ENCODE assay signal across 8 mouse cellular contexts in the genomic region with DNA sequence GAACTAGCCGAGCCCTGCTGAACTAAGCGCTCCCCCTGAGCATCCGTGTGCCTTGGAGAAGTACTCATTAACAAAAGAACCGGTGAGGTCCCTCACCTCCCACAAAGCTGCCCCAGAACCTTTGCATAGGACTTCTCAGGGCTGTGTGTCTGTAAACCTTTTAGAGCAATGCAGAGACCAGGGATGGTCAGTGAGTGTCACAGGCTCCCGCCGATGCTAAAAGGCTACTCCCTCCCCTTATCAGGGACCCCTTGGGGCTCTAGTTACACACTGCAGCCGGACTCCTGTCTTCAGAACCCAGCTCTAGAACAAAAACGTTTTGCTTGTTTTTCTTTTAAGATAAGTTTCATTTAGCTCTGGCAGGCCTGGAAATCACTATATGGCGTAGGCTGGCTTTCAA. TPM values are rescaled to one million over a fixed set of nuclear protein-coding genes. Genes with fewer than 3 reads are reported as not detected.
A peak's percentile ranks its signal among the peaks of the same experiment; 100 is the strongest.
DNase-seq lines count a peak whose midpoint lies in the region; ATAC-seq and TF ChIP-seq lines count a peak whose summit lies in the region.

No protein-coding gene starts in this region.

- H3K27ac ChIP-seq in kidney, embryonic 14.5 days (ENCODE audit: low read depth, low read length), result no peak overlapping the region
- H3K27ac ChIP-seq in embryonic facial prominence, embryonic 11.5 days (replicated peaks; ENCODE audit: low read depth, low read length), result no peak overlapping the region
- no peak overlapping the region for H3K27ac ChIP-seq in intestine, postnatal 0 days (ENCODE audit: low read depth, low read length)

- WGBS in kidney, embryonic 14.5 days, result 15% methylated on average over 9 of the region's 9 CpGs
- 17% methylated on average over 9 of the region's 9 CpGs for WGBS in embryonic facial prominence, embryonic 11.5 days
- 18% methylated on average over 9 of the region's 9 CpGs for WGBS in intestine, postnatal 0 days

- ATAC-seq in kidney, embryonic 14.5 days (ENCODE audit: low FRiP score, low TSS enrichment), result peak; percentile 46; the same call in 1 of the 2 replicates
- ATAC-seq in embryonic facial prominence, embryonic 11.5 days (replicated peaks; ENCODE audit: insufficient number of reproducible peaks, low FRiP score, low TSS enrichment, low read depth), result peak; percentile 30
- ATAC-seq in intestine, postnatal 0 days, result no peak; the same call in 1 of the 2 replicates
- peak; percentile 8; the same call in 1 of the 2 replicates for ATAC-seq in monocyte, adult 5-6 weeks (replicated peaks; ENCODE audit: insufficient number of reproducible peaks, low FRiP score, low TSS enrichment, poor library complexity, severe bottlenecking)

- H3K4me3 ChIP-seq in kidney, embryonic 14.5 days (ENCODE audit: low read length), result peak overlapping the region; percentile 22; the same call in 1 of the 2 replicates
- peak overlapping the region; percentile 76 for H3K4me3 ChIP-seq in embryonic facial prominence, embryonic 11.5 days (ENCODE audit: low read depth, low read length)
- peak overlapping the region; percentile 85; the same call in 1 of the 2 replicates for H3K4me3 ChIP-seq in intestine, postnatal 0 days (ENCODE audit: low read depth, low read length)

- H3K9ac ChIP-seq in kidney, embryonic 14.5 days (ENCODE audit: low read depth, low read length), result peak overlapping the region; percentile 12; the same call in 1 of the 2 replicates
- peak overlapping the region; percentile 58 for H3K9ac ChIP-seq in embryonic facial prominence, embryonic 11.5 days (replicated peaks; ENCODE audit: low read length)
- H3K9ac ChIP-seq in intestine, postnatal 0 days (ENCODE audit: low read depth, low read length), result no peak overlapping the region

- H3K27me3 ChIP-seq in kidney, embryonic 14.5 days (ENCODE audit: control insufficient read depth, insufficient read depth, low read length), result no peaks in the 10 kb centered on the region
- H3K27me3 ChIP-seq in embryonic facial prominence, embryonic 11.5 days (ENCODE audit: control insufficient read depth, insufficient read depth, low read length), result no peaks in the 10 kb centered on the region
- no peaks in the 10 kb centered on the region for H3K27me3 ChIP-seq in intestine, postnatal 0 days (replicated peaks; ENCODE audit: control insufficient read depth, insufficient read depth, low read length)

- no peak for TF ChIP-seq CTCF in intestine, postnatal 0 days (IDR thresholded peaks at IDR 0.05; ENCODE audit: low read depth)

- peaks cover 5% of the 10 kb centered on the region; the same call in 1 of the 2 replicates for H3K4me1 ChIP-seq in kidney, embryonic 14.5 days (ENCODE audit: control insufficient read depth, insufficient read depth, low read length)
- H3K4me1 ChIP-seq in embryonic facial prominence, embryonic 11.5 days (ENCODE audit: control insufficient read depth, insufficient read depth, low read length), result no peaks in the 10 kb centered on the region; the same call in 1 of the 2 replicates
- H3K4me1 ChIP-seq in intestine, postnatal 0 days (replicated peaks; ENCODE audit: control insufficient read depth, insufficient read depth, low read length), result no peaks in the 10 kb centered on the region

- DNase-seq in kidney, postnatal 36 days, result no peak
- DNase-seq in embryonic facial prominence, embryonic 11.5 days (ENCODE audit: low spot score), result peak; percentile 6
- no peak for DNase-seq in ovary, adult 18-20 months (ENCODE audit: low spot score)
- no peak for DNase-seq in thymus, postnatal 0 days (ENCODE audit: low spot score)
- no peak for DNase-seq in cerebellum, adult 11 months

- H3K36me3 ChIP-seq in kidney, embryonic 14.5 days (ENCODE audit: control insufficient read depth, insufficient read depth, low read length), result peaks cover 31% of the 10 kb centered on the region
- peaks cover 3% of the 10 kb centered on the region for H3K36me3 ChIP-seq in embryonic facial prominence, embryonic 11.5 days (replicated peaks; ENCODE audit: control insufficient read depth, insufficient read depth, low read depth, low read length)
- H3K36me3 ChIP-seq in intestine, postnatal 0 days (ENCODE audit: control insufficient read depth, insufficient read depth), result peaks cover 24% of the 10 kb centered on the region

- no peaks in the 10 kb centered on the region for H3K9me3 ChIP-seq in kidney, embryonic 14.5 days (ENCODE audit: control insufficient read depth, low read length)
- no peaks in the 10 kb centered on the region for H3K9me3 ChIP-seq in embryonic facial prominence, embryonic 11.5 days (replicated peaks; ENCODE audit: control insufficient read depth, low read length)
- H3K9me3 ChIP-seq in intestine, postnatal 0 days (ENCODE audit: control insufficient read depth), result no peaks in the 10 kb centered on the region

- H3K4me2 ChIP-seq in kidney, embryonic 14.5 days (replicated peaks; ENCODE audit: low read depth, low read length), result peak overlapping the region; percentile 33
- peak overlapping the region; percentile 43 for H3K4me2 ChIP-seq in embryonic facial prominence, embryonic 11.5 days (ENCODE audit: low read depth, low read length)
- peak overlapping the region; percentile 72 for H3K4me2 ChIP-seq in intestine, postnatal 0 days (replicated peaks; ENCODE audit: low read depth)

RNA-seq across cellular contexts. Expression of a gene that starts 0.5 kb away (rescaled TPM):
- polyA plus RNA-seq in kidney, embryonic 14.5 days (2014; fragmentation: Nextera tagmentation; extraction: Ambion mirVana), result 214 and 223 TPM in 2 replicates
- 190 and 205 TPM in 2 replicates for polyA plus RNA-seq in embryonic facial prominence, embryonic 11.5 days (2014; fragmentation: Nextera tagmentation; extraction: Ambion mirVana)
- polyA plus RNA-seq in intestine, postnatal 0 days (2015; fragmentation: Nextera tagmentation; extraction: Ambion mirVana), result 244 and 255 TPM in 2 replicates
- total RNA-seq in monocyte, adult 5-6 weeks (2017), result 74.5 to 108 TPM (median 103 TPM) in 3 replicates
- polyA plus RNA-seq in thymus, postnatal 0 days (2015; fragmentation: Nextera tagmentation; extraction: Ambion mirVana), result 191 and 194 TPM in 2 replicates

RNA-seq across cellular contexts. Expression of a gene that starts 10.0 kb away (rescaled TPM):
- 4.5 and 5.8 TPM in 2 replicates for polyA plus RNA-seq in kidney, embryonic 14.5 days (2014; fragmentation: Nextera tagmentation; extraction: Ambion mirVana)
- 2.2 TPM in 2 replicates for polyA plus RNA-seq in embryonic facial prominence, embryonic 11.5 days (2014; fragmentation: Nextera tagmentation; extraction: Ambion mirVana)
- polyA plus RNA-seq in intestine, postnatal 0 days (2015; fragmentation: Nextera tagmentation; extraction: Ambion mirVana), result 0.64 and 0.89 TPM in 2 replicates
- 3.1 TPM in 2 of 3 replicates, not detected in the other for total RNA-seq in monocyte, adult 5-6 weeks (2017)
- 1.3 and 1.6 TPM in 2 replicates for polyA plus RNA-seq in thymus, postnatal 0 days (2015; fragmentation: Nextera tagmentation; extraction: Ambion mirVana)

RNA-seq across cellular contexts. Expression of a gene that starts 12.6 kb away (rescaled TPM):
- 2.5 and 2.7 TPM in 2 replicates for polyA plus RNA-seq in kidney, embryonic 14.5 days (2014; fragmentation: Nextera tagmentation; extraction: Ambion mirVana)
- 1.3 and 1.4 TPM in 2 replicates for polyA plus RNA-seq in embryonic facial prominence, embryonic 11.5 days (2014; fragmentation: Nextera tagmentation; extraction: Ambion mirVana)
- polyA plus RNA-seq in intestine, postnatal 0 days (2015; fragmentation: Nextera tagmentation; extraction: Ambion mirVana), result 0.42 and 0.44 TPM in 2 replicates
- total RNA-seq in monocyte, adult 5-6 weeks (2017), result 0.57 to 1.7 TPM (median 1.2 TPM) in 3 replicates
- polyA plus RNA-seq in thymus, postnatal 0 days (2015; fragmentation: Nextera tagmentation; extraction: Ambion mirVana), result 0.98 and 1.6 TPM in 2 replicates

RNA-seq across cellular contexts. Expression of a gene that starts 12.7 kb away (rescaled TPM):
- 37.6 and 38.5 TPM in 2 replicates for polyA plus RNA-seq in kidney, embryonic 14.5 days (2014; fragmentation: Nextera tagmentation; extraction: Ambion mirVana)
- polyA plus RNA-seq in embryonic facial prominence, embryonic 11.5 days (2014; fragmentation: Nextera tagmentation; extraction: Ambion mirVana), result 24.2 and 26.6 TPM in 2 replicates
- polyA plus RNA-seq in intestine, postnatal 0 days (2015; fragmentation: Nextera tagmentation; extraction: Ambion mirVana), result 31.7 and 32.9 TPM in 2 replicates
- 2.3 to 11.1 TPM (median 2.3 TPM) in 3 replicates for total RNA-seq in monocyte, adult 5-6 weeks (2017)
- polyA plus RNA-seq in thymus, postnatal 0 days (2015; fragmentation: Nextera tagmentation; extraction: Ambion mirVana), result 40.4 and 42.5 TPM in 2 replicates

RNA-seq across cellular contexts. Expression of a gene that starts 20.5 kb away (rescaled TPM):
- 0.74 and 1.1 TPM in 2 replicates for polyA plus RNA-seq in kidney, embryonic 14.5 days (2014; fragmentation: Nextera tagmentation; extraction: Ambion mirVana)
- 0.26 TPM in 1 of 2 replicates, not detected in the other for polyA plus RNA-seq in embryonic facial prominence, embryonic 11.5 days (2014; fragmentation: Nextera tagmentation; extraction: Ambion mirVana)
- 0.59 and 0.61 TPM in 2 replicates for polyA plus RNA-seq in intestine, postnatal 0 days (2015; fragmentation: Nextera tagmentation; extraction: Ambion mirVana)
- total RNA-seq in monocyte, adult 5-6 weeks (2017), result not detected in 3 replicates
- 0.06 TPM in 1 of 2 replicates, not detected in the other for polyA plus RNA-seq in thymus, postnatal 0 days (2015; fragmentation: Nextera tagmentation; extraction: Ambion mirVana)

Comparison
In these comparisons a context has a peak if more than half of its experiments do, and no peak if none do; other contexts are left out.
1. H3K4me3 ChIP-seq: peak in every context shown above with its lines; median percentile 85 in intestine, postnatal 0 days; 76 in embryonic facial prominence, embryonic 11.5 days; 22 in kidney, embryonic 14.5 days.